Mouse (Mus musculus) embryonic fibroblast, embryonic 13.5 days (primary cell): ENCODE data around the gene Casp8.

ENCODE experiments used
- CTCF ChIP-seq: IDR thresholded peaks from 2 replicates; pipeline ENCODE4 v1.5.1; 2011; ENCODE audit warnings: mild to moderate bottlenecking, control low read depth, low read length, moderate library complexity, borderline replicate concordance; ENCODE audit not compliant: insufficient read depth
- POLR2A ChIP-seq: IDR thresholded peaks from 2 replicates; pipeline ENCODE4 v1.6.1; 2011; ENCODE audit warnings: low read depth, mild to moderate bottlenecking, control low read depth, low read length, moderate library complexity

DNA sequence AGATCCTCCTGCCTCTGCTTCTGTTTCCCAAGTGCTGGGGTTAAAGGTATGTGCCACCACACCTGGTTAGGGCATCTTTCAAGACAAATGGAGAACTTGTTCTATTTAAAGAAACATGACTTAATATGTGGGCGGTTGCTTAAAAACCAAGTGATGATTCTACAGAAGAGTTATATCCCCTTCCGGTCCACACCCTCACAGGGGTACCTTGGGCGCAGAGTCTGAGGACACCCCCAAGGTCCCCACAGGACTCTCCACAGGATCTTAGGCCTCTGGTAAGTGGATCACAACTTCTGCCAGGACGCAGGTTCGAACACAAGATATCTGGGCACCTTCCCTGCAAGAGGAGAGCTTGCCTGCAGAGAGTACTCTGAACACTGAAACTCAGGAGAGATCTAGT, 19.8 kb upstream of the Casp8 start:
- no peak for TF ChIP-seq POLR2A
- TF ChIP-seq CTCF, result no peak
